Mouse (Mus musculus) urinary bladder, postnatal 4 days (tissue): Measurements from ENCODE around the gene Ttc28.

Experiments used
- DNase-seq, 2 experiments: peaks; one replicate each; pipeline ENCODE4 v3.0.0; 2021 to 2022; ENCODE audit warnings: low spot score in 2 of 2

Ttc28 gene

GRCm38 (mm10) chr5:111205817-111206216 is 326.2 kb downstream of the Ttc28 start:
- DNase-seq: no peak

DNA sequence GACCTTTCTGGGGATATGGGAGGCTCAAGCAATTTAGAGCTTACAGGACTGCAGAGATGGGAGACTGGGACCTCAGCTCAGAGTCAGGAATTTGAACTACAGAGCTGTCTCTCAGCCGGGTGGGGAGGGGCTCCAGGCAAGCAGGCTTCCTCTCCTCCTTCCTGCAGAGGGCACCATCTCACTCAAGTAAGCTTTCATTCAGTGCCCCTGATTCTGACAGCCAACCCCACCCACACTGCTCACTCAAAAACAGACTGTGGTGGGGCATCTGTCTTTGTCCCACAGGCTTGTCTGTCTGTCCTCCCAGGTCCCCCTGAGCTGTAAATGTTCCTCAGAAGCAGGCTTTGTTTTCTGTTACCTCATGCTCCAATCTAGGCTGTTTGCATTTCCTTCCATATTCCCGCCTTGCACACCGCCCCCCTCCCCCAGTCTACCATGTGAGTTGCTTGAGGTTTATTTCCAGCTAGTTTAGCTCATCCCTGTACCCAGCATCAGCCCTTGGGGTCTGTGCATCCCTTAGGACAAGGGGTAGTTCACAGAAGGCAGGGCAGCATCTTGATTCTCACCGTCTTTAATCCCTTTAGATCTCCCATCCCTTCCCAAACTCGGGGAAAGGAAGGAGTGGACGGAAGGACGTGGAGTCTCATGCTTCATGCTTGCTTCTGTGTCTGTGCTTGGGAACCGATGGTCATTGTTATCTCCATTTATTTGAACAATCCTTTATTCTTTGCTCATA is 328.5 kb downstream of the Ttc28 start:
- DNase-seq: no peak

DNA sequence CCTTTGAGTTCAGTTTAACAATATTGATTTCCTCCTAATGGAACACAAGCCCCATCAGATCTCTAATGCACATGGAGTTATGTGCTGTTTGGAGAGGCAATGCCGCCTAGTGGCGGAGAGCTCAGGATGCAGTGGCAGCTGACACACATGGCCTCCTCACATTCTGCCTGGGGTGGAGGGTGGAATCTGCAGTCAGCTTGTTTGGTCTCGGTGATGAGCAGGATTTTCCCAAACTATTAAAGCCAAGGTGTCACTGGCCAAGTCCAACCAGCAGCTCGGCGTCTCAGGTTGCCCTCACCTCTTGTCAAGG is 329.0 kb downstream of the Ttc28 start:
- peak in 1 of 2 experiments; percentile 38 for DNase-seq

GRCm38 (mm10) chr5:111213935-111214450 is 334.4 kb downstream of the Ttc28 start:
- DNase-seq: no peak

DNA sequence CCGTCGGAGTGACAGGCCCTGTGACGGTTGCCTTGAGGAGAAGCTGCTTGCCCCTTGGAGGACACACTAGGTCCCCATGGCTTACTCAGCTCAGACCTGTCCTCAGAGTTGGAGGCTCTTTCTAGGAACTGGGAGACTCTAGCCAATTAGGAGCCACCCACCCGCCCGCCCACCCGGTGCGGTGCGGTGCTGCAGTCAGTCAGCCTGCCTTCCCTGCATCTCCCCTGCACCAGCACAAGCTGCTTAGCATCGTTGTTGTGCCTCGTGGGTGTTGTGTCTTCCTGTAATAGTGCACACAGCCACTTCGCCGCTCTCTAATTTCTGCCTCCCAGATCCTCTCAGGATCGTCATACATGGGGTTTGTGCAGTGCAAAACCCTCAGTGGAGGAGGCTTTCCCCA is 335.3 kb downstream of the Ttc28 start:
- DNase-seq: no peak

DNA sequence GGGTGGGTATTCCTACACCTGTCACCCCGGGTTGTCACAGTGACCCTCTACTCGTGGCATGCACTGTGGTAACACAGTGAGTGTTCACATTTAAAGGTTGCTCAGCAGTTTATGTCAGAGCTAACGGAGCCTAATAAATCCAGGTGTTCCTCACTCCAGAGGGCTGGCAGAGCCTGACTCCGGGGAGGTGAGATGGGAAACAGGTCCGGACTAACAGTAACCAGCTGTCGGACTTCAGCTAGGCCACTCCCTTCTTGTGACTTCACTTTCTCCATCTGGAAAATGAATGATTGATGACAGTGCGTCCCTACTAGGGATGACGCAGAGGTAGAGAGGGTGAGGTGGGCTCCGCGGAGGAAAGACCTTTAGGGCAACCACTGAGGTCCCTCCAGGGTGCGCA is 336.1 kb downstream of the Ttc28 start:
- no peak for DNase-seq

DNA sequence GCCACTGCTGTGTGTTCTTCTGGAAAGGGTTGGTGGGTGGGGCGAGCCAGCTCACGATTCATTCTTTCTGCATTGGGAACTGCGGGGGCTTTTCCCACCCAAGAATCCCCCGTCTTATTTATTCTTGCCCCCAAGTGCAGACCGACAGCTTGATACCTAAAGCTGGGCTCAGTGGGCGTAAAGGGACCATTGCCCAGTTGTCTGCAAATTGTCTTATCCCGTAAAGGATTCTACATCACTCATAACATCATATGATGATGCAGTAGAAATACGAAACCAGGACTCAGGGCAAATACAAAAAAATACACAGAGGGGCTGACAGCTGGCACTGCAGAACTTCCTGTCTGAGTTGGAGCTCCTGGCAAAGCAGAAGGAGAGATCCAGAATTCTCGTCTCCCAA is 336.6 kb downstream of the Ttc28 start:
- DNase-seq: no peak

- DNase-seq: no peak
These were observed 338.0 kb downstream of the Ttc28 start for GRCm38 (mm10) chr5:111217447-111218110.

- DNase-seq: no peak
These were observed 338.7 kb downstream of the Ttc28 start for GRCm38 (mm10) chr5:111218111-111218891.

- DNase-seq: no peak
These were observed 339.4 kb downstream of the Ttc28 start for GRCm38 (mm10) chr5:111218998-111219397.

GRCm38 (mm10) chr5:111220679-111221380 is 341.2 kb downstream of the Ttc28 start:
- no peak for DNase-seq

DNA sequence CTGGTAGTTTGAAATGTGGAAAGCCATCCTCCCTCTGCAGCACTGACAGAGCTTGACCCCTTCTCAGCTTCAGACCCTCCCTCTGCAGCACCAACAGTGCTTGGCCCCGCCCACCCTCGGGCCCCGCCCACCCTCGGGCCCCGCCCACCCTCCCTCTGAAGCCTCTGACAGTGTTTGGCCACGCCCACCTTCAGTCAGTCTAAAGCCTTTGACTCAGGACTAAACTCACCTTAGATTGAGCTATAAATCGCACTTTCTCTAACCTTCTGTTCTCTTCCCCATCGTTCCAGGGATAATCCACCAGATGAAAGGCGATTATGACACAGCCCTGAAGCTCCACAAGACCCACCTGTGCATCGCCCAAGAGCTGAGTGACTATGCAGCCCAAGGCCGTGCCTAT is 343.2 kb downstream of the Ttc28 start:
- no peak for DNase-seq

GRCm38 (mm10) chr5:111225306-111225705 is 345.7 kb downstream of the Ttc28 start:
- DNase-seq: no peak

DNA sequence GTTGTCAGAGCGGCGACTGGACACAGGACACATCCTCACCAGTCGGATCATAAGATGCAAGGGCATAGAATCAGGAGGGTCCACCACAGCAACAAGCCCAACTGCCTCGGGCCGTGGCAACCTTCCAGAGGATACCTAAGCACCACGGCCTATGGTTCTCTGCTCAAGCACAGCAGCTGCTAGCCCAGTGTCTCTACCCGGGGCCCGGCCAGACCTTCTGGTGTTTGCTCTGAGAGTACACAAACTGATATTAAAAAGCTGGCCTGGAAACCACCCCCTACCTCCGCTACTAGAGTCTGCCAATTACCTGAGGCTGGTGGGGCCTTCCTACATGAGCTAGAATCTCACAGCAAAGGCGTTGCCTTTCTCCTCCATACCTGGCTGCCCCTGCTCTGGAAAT is 346.9 kb downstream of the Ttc28 start:
- no peak for DNase-seq

GRCm38 (mm10) chr5:111227850-111228249 is 348.2 kb downstream of the Ttc28 start:
- no peak for DNase-seq

DNA sequence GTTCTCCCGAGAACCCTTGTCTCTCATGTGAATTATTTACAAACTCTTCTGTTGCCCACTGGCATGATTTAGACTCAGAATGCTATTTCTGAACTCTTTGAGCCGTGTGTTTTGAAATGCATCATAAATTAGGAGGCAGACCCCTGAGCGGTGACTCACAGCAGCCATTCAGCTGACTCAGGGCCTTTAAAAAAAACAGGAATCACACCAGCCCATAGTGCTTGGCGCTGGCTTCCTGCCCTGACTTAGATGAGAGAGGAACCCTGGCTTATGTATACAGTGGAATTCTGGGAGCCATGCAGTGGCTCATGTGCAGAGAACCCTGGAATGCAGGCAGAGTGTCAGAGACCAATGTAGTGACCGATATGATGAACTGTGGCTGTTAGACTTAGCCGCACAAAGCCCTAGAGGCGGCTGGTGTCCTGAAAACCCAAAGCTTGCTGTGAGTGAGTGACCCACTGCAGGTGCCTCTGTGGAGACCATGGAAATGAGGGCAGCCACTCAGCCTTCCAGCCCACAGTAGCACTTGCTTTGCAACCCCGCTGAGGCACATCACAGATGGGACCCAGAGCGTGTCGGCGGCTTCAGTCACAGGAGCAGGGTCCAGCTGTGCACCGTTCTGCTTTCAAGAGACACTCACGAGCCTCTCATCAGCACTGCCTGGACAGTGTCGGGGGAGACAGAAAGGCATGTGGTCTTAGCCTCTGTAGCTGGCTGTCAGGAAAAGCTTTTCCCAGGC is 348.9 kb downstream of the Ttc28 start:
- peak in 1 of 2 experiments; percentile 43 for DNase-seq

- no peak for DNase-seq
These were observed 349.4 kb downstream of the Ttc28 start for GRCm38 (mm10) chr5:111229041-111229394.

GRCm38 (mm10) chr5:111229671-111230070 is 350.1 kb downstream of the Ttc28 start:
- no peak for DNase-seq

- no peak for DNase-seq
These were observed 351.4 kb downstream of the Ttc28 start for GRCm38 (mm10) chr5:111231044-111231443.

DNA sequence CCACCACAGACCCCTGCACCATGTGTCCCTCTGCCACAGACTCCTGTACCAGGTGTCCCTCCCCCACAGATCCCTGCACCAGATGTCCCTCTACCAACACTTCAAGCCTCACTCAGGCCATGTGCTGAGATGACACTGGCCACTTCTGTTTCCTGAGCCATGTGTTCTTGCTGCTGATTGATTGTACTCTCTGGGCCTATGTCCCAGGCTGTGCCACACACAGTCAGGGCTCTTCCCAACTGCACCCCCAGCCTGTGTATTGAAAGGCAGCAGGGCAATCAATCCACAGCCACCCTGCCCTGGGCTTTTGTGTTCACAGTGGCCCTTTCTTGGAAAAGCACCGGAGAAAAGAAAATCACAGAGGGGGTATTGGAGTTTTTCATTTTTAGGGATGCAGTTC is 352.2 kb downstream of the Ttc28 start:
- no peak for DNase-seq

DNA sequence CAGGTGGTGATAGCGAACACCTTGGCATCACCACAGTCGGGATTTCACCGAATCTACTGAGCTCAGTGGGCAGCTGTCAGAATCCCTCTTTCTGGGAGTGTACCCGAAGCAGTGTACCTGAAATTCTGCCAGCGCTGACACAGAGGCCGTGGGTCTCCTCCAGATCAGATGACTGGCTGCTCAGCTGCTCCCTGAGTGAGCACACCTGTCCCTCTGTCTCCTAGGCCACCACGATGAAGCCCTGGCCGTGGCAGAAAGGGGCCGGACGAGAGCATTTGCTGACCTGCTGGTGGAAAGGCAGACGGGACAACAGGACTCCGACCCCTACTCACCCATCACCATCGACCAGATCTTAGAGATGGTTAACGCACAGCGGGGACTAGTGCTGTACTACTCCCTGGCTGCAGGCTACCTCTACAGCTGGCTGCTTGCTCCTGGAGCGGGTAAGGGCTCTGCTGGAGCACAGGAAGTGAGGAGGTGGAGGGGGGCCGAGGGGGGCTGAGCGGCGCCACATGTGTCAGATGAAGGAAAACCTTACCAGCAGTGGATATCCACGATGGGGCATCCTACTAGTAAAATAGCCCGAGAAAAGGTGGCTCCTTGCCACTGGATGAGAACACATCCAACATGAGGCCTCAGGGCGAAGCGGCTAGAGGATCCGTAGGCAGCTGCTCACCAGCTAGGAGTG is 353.6 kb downstream of the Ttc28 start:
- no peak for DNase-seq
